Mouse (Mus musculus) liver, embryonic 14.5 days (tissue): ENCODE measurements around the gene Arg2.
A peak's percentile ranks its signal among the peaks of the same experiment; 100 is the strongest.

Experiments used
- CTCF ChIP-seq: IDR thresholded peaks from 2 replicates; pipeline ENCODE4 v1.5.1; 2016; ENCODE audit warnings: antibody characterized with exemption, low read depth, control low read depth
- EP300 ChIP-seq: IDR thresholded peaks from 2 replicates; pipeline ENCODE4 v1.6.1; 2016; ENCODE audit warnings: antibody characterized with exemption, low read depth

DNA sequence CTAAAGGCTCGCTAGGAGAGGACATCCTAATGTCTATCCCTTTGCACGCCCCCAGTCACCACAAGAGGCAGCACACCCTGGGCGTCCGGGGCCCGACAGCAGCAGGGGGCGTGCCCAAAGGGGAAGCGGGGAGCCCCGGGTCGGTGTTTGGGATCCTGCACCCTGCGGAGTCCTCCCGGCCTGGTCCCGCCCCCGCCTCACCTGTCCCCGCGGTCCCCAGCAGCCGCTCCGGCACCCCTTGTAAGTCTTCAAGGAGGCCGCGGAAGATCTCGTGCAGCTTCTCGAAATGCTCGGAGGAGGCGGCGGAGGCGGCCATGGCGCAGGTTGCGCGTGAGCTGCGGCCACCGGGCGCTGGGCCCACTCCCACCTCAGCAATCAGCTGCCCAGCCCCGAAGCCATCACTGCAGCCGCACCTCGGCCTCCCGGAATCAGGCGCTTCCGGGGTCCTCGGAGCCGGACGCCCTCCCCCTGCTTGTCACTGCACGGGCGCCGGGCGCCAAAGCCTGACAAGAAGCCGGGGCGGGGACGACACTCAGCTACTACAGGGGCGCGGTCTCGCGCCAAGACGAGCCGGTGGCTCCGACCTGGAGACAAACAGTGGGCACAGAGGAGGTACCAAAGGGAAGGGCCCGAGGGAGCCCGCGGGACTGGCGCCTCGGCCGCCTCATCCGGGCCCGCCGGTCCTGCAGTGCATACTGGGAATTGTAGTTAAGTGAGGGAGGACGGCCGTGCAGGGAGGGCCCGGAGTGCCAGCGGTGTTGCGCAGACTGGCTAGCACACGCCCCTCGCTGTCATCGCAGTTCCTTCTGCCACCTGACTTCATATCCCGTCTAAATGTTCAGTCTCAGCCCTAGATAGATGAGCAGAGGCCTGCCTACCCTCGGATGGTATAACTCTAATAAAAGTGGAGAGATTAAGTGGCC is 41.7 kb downstream of the Arg2 start, which contains the start of gene Vti1b:
- TF ChIP-seq CTCF, result peak; percentile 83
- 0 out of 2 replicates have a peak, but pooled peaks have one; percentile 24 for TF ChIP-seq EP300
